Mouse (Mus musculus): ENCODE measurements around the gene Patl2.
"Not testable (repeated sequence)": the region's sequence is repeated elsewhere in the genome, so short reads cannot be mapped to it uniquely, and the experiment has no call there.

Patl2 gene

DNA sequence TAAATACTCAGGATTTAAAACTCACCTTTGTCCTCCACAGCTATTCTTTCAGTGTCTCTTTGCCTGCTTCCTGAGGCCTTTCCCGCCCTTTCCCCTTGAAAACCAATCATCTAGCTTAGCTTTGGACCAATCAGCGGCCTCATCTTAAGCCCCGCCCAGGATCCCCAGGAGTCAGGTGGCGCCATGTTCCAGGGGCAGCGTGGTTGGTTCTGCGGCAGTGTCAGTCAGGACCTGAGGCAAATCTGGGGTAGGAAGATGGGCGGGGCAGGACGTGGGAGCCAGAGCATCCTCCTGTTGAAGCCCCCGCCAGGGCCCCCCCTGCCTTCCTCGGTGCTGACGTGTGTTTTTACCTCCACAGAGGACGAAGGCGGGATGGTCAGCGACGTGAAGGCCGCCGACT lies at the start of gene Patl2, which contains the start of gene Terb2:
Gene Patl2 (minus strand): TSS at position 84 of the 400 bp plus-strand sequence.
Gene Terb2 (plus strand): TSS at position 167 of the 400 bp plus-strand sequence.
- CTCF ChIA-PET = interaction anchor here (1.0 kb wide), 1 partner anchor 32 kb away, joined by 3 read pairs; no protein-coding TSS in a partner anchor

- CTCF ChIA-PET = no interaction called here
Observed at GRCm38 (mm10) chr2:122235425-122235824, 49.4 kb upstream of the Patl2 start.

- CTCF ChIA-PET = interaction anchor here (0.6 kb wide), 1 partner anchor 222 kb away, joined by 4 read pairs; no protein-coding TSS in a partner anchor
Observed at GRCm38 (mm10) chr2:122234611-122235288, 48.8 kb upstream of the Patl2 start, which contains the start of gene Sord. Gene Sord (plus strand): TSS chr2:122234749.

GRCm38 (mm10) chr2:122233759-122234557 lies 48.0 kb upstream of the Patl2 start:
- CTCF ChIA-PET = interaction anchor here (0.6 kb wide), 1 partner anchor 223 kb away, joined by 4 read pairs; no protein-coding TSS in a partner anchor

- CTCF ChIA-PET = no interaction called here
Observed at GRCm38 (mm10) chr2:122233341-122233740, 47.4 kb upstream of the Patl2 start.

DNA sequence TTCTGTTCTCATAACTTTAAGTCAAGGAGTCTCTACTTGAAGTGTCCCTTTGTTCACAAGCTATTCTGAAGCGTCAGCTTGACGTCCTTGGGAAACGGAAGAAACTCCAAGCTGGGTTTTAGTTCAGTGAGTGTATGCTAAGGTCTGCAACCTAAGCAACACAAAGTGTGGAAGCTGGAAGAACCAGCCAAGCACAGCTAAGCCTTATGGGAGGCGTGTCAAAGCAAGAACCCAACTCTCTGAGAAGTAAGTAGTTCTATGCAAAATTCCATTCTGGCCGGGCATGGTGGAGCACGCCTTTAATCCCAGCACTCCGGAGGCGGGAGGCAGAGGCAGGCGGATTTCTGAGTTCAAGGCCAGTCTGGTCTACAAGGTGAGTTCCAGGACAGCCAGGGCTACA lies 45.6 kb upstream of the Patl2 start:
- CTCF ChIA-PET = no interaction called here

- CTCF ChIA-PET = no interaction called here
Observed at GRCm38 (mm10) chr2:122230395-122230794, 44.4 kb upstream of the Patl2 start.

GRCm38 (mm10) chr2:122223654-122224053 lies 37.7 kb upstream of the Patl2 start:
- CTCF ChIA-PET = no interaction called here

DNA sequence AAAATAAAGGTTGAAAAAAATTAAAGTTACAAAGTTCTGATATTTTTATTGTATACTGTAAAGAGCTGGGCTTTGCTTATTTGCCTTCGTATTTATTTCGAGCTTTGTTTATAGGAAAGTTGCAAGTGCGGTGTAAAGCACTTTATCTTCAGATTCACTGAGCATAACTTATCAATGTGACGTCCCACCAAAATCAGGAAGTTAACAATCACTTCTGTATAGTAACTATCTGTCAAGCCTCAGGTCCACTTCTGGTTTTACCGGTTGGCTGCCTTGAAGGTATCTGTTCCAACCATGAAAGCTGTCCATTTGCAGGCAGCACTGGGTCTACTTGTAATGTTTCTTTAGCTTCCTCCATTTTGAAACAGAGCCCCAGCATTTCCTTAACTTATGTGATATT lies 36.3 kb upstream of the Patl2 start:
- CTCF ChIA-PET = no interaction called here

GRCm38 (mm10) chr2:122221798-122222197 lies 35.8 kb upstream of the Patl2 start:
- CTCF ChIA-PET = no interaction called here

DNA sequence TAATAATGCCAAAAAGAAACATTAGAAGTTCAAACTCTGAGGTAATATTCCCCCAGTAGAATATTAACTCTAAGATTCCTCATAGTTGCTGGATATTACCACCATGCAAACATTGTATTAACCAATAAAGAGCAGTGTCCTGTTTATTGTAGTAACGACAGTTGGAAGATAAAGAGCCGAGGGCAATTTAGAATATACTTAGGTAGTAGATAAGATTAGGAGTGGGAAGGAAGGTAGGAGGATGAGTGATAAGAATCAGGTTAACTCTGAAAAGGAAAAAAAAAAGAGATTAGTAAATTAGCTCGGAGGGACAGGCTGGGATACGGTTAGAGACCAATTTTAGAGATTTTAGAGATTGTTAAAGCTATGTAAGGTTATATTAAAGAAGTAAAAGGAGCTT lies 35.4 kb upstream of the Patl2 start:
- CTCF ChIA-PET = no interaction called here

- CTCF ChIA-PET = no interaction called here
Observed at GRCm38 (mm10) chr2:122218234-122218633, 32.2 kb upstream of the Patl2 start.

- CTCF ChIA-PET = not testable (repeated sequence)
Observed at GRCm38 (mm10) chr2:122217075-122217474, 31.1 kb upstream of the Patl2 start.

DNA sequence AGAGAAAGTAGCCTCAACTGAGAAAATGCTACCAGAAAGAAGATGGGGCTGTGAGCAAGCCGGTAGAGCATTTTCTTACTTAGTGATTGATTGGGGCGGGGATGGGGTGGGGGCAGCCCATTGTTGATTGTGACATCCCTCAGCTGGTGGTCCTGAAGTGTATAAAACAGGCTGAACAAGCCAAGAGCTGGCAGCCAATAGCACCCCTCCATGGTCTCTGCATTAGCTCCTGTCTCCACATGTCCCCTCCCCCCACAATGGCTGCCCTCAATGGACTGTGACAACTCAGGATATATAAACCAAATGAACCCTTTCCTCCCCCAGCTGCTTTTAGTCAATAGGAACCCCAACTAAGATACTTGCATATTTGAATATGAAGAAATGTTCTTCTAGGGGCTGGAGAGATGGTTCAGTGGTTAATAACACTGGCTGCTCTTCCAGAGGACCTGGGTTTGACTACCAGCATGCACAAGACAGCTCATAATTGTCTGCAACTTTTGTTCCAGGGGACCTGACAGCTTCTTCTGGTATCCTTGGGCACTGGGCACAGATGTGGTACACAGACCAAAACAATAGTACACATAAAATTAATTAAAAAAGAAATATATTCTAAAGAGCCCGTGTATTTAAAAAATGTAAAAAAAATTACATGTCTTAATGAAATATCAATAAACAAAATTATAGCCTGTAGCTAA lies 24.7 kb upstream of the Patl2 start:
- CTCF ChIA-PET = no interaction called here

DNA sequence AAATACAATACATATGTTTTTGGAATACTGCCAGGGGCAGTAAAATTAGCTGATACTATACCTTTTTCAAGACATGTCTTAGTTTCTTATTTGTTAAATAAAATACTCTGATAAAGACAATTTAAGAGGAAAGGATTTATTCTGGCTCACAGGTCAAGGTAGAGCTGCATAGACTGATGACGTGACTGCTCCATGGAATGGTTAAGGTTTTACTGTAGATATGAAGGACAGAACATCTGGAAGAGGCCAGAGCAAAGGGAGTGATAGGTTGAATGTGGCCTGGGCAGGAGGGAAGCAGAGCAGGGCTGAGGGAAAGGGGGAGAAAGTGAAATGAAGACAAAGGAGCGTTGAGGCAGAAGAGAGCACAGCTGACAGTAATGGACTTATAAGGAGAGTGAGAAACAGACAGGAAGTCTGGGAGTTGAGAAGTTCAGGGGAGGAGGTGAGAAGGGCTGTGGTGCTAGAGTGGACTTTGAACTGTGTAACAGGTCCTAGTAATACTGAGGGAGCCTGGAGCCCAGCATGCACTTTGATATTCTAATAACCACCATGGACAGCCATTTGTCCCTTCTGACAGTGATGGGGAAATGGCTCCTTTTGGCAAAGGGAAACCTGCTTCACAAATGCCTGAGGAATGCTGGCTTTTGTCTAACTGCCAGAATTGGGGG lies 20.6 kb upstream of the Patl2 start:
- CTCF ChIA-PET = no interaction called here

- CTCF ChIA-PET = interaction anchor here (0.7 kb wide), 1 partner anchor 802 kb away, joined by 3 read pairs; no protein-coding TSS in a partner anchor
Observed at GRCm38 (mm10) chr2:122201501-122201900, 15.5 kb upstream of the Patl2 start.

GRCm38 (mm10) chr2:122194509-122194929 lies 8.5 kb upstream of the Patl2 start:
- CTCF ChIA-PET = no interaction called here

DNA sequence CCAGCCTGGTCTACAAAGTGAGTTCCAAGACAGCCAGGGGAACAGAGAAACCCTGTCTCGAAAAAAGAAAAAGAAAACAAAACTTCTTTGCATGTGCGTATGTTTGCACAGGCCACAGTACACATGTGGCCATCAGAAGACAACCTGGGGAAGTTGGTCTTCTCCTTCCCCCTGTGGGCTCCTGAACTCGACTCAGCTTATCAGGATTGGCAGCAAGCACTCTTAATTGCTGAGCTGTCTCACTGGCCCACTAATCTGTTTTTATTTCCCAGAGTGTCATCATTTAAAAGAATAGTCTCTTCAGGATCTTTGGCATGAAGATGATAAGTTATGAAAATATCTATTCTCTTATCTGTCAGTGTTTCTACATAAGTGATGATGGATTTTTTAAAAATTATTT lies 5.9 kb upstream of the Patl2 start:
- CTCF ChIA-PET = no interaction called here

GRCm38 (mm10) chr2:122186751-122187150 lies 762 bp upstream of the Patl2 start:
- CTCF ChIA-PET = interaction anchor here (0.6 to 1.0 kb wide), 2 partner anchors 33 to 92 kb away, joined by 3 read pairs; no protein-coding TSS in a partner anchor

GRCm38 (mm10) chr2:122185086-122185485 lies 903 bp downstream of the Patl2 start:
- CTCF ChIA-PET = no interaction called here

GRCm38 (mm10) chr2:122180051-122180822 lies 5.8 kb downstream of the Patl2 start:
- CTCF ChIA-PET = no interaction called here
